Mouse (Mus musculus) left cerebral cortex, postnatal 10 days (tissue): ENCODE measurements at regions not wholly inside any gene's neighbourhood (a gene's known extent, or its start where the extent isn't known, plus 50 kb on each side); places are given as distances from the start of the nearest gene placed in this dataset.
"Not testable (repeated sequence)": the region's sequence is repeated elsewhere in the genome, so short reads cannot be mapped to it uniquely, and the experiment has no call there.

Source experiments
- DNase-seq, 2 experiments: peaks; one replicate each; pipeline ENCODE4 v3.0.0; 2021 to 2022; ENCODE audit warnings: low spot score in 2 of 2, mixed read lengths in 1 of 2; ENCODE audit errors: extremely low spot score in 1 of 2
- intact Hi-C: fragments of 180-260 bp; cut with DNase I; formaldehyde crosslinking; loops from one replicate; pipeline ENCODE4 v1.15.1; 2025

- DNase-seq: no peak
- intact Hi-C loops: no loop called here
These were observed 804.0 kb downstream of the Diaph3 start for GRCm38 (mm10) chr14:86337052-86337451.

- intact Hi-C loops: no loop called here
- no peak for DNase-seq
These were observed 805.8 kb downstream of the Diaph3 start for GRCm38 (mm10) chr14:86335284-86335683.

- no peak for DNase-seq
- intact Hi-C loops: no loop called here
These were observed 811.9 kb downstream of the Diaph3 start for GRCm38 (mm10) chr14:86329176-86329575.

- DNase-seq: peak in 1 of 2 experiments; percentile 29
- intact Hi-C loops: no loop called here
These were observed 813.4 kb downstream of the Diaph3 start for GRCm38 (mm10) chr14:86327646-86328045.

- intact Hi-C loops: no loop called here
- DNase-seq: no peak
These were observed 818.7 kb downstream of the Diaph3 start for GRCm38 (mm10) chr14:86322365-86322764.

GRCm38 (mm10) chr14:86315974-86316373 lies 825.1 kb downstream of the Diaph3 start:
- intact Hi-C loops: no loop called here

GRCm38 (mm10) chr14:86308949-86309543 lies 832.0 kb downstream of the Diaph3 start:
- DNase-seq: no peak
- intact Hi-C loops: no loop called here

More at GRCm38 (mm10) chr14:86315974-86316373, 825.1 kb downstream of the Diaph3 start:
- DNase-seq: no peak

GRCm38 (mm10) chr14:86307806-86308205 lies 833.2 kb downstream of the Diaph3 start:
- intact Hi-C loops: no loop called here
- peak; percentile 17 to 53 for DNase-seq

GRCm38 (mm10) chr14:86301666-86302065 lies 839.4 kb downstream of the Diaph3 start:
- intact Hi-C loops: no loop called here
- no peak for DNase-seq

- intact Hi-C loops: no loop called here
- no peak for DNase-seq
These were observed 840.2 kb downstream of the Diaph3 start for GRCm38 (mm10) chr14:86300811-86301210.

GRCm38 (mm10) chr14:86297991-86298390 lies 843.0 kb downstream of the Diaph3 start:
- DNase-seq: no peak
- intact Hi-C loops: no loop called here

GRCm38 (mm10) chr14:86294606-86295005 lies 846.4 kb downstream of the Diaph3 start:
- DNase-seq, intact Hi-C loops: not testable (repeated sequence)

- intact Hi-C loops: no loop called here
- DNase-seq: no peak
These were observed 847.2 kb downstream of the Diaph3 start for GRCm38 (mm10) chr14:86293804-86294203.

- peak in 1 of 2 experiments; percentile 13 for DNase-seq
- intact Hi-C loops: no loop called here
These were observed 847.7 kb downstream of the Diaph3 start for GRCm38 (mm10) chr14:86293371-86293770.

- DNase-seq: no peak
- intact Hi-C loops: no loop called here
These were observed 850.5 kb downstream of the Diaph3 start for GRCm38 (mm10) chr14:86290556-86290955.

GRCm38 (mm10) chr14:86261640-86262230 lies 879.3 kb downstream of the Diaph3 start:
- peak in 1 of 2 experiments; percentile 31 for DNase-seq
- intact Hi-C loops: no loop called here

GRCm38 (mm10) chr14:86254196-86254595 lies 886.8 kb downstream of the Diaph3 start:
- no peak for DNase-seq
- intact Hi-C loops: no loop called here

GRCm38 (mm10) chr14:86251617-86252016 lies 889.4 kb downstream of the Diaph3 start:
- intact Hi-C loops: no loop called here
- no peak for DNase-seq

GRCm38 (mm10) chr14:86247686-86248085 lies 893.3 kb downstream of the Diaph3 start:
- no peak for DNase-seq
- intact Hi-C loops: no loop called here

GRCm38 (mm10) chr14:86246770-86247169 lies 894.3 kb downstream of the Diaph3 start:
- intact Hi-C loops: no loop called here

GRCm38 (mm10) chr14:86243662-86244061 lies 897.4 kb downstream of the Diaph3 start:
- intact Hi-C loops: no loop called here
- DNase-seq: no peak

More at GRCm38 (mm10) chr14:86246770-86247169, 894.3 kb downstream of the Diaph3 start:
- no peak for DNase-seq
